In genomic region chr4:54602513-54603205, GRCm38 (mm10) we compare ENCODE assay signal across 15 mouse cellular contexts.
DNase-seq lines count a peak whose midpoint lies in the region; ATAC-seq and TF ChIP-seq lines count a peak whose summit lies in the region.
"Had no signal": no experiment of that assay in that cellular context is flagged by ENCODE, and none has a peak within 500 bp of the region (broad histone marks: within the 10 kb centered on the region; RNA-seq: fewer than 3 reads in every experiment).

No protein-coding gene starts in this region.

- H3K9ac ChIP-seq in liver, adult 2 months (ENCODE audit: low read depth, low read length) = no peak overlapping the region
- H3K9ac ChIP-seq in liver, postnatal 0 days (replicated peaks) = no peak overlapping the region
- no peak overlapping the region for H3K9ac ChIP-seq in limb, embryonic 15.5 days
- H3K9ac ChIP-seq: heart, embryonic 15.5 days; liver, embryonic 15.5 days had no signal

- H3K4me2 ChIP-seq in liver, postnatal 0 days (ENCODE audit: low read depth, low read length) = no peak overlapping the region
- no peak overlapping the region for H3K4me2 ChIP-seq in limb, embryonic 15.5 days
- H3K4me2 ChIP-seq: heart, embryonic 15.5 days; liver, embryonic 15.5 days had no signal

- no peak for TF ChIP-seq EP300 in liver, postnatal 0 days (IDR thresholded peaks at IDR 0.05; ENCODE audit: low read depth)

- TF ChIP-seq POLR2A in liver, adult 2 months (IDR thresholded peaks at IDR 0.05; ENCODE audit: extremely low read depth, insufficient read depth, low read length) = no peak

- H3K4me3 ChIP-seq in liver, adult 2 months (ENCODE audit: insufficient read depth, low read depth, low read length) = no peak overlapping the region
- no peak overlapping the region for H3K4me3 ChIP-seq in liver, postnatal 0 days (ENCODE audit: low read depth, low read length)
- no peak overlapping the region for H3K4me3 ChIP-seq in embryonic facial prominence, embryonic 10.5 days
- no peak overlapping the region for H3K4me3 ChIP-seq in limb, embryonic 15.5 days
- H3K4me3 ChIP-seq: heart, embryonic 15.5 days; liver, embryonic 15.5 days; myocyte had no signal

- no peaks in the 10 kb centered on the region for H3K27me3 ChIP-seq in liver, adult 2 months (ENCODE audit: control insufficient read depth, insufficient read depth, low read length)
- no peaks in the 10 kb centered on the region for H3K27me3 ChIP-seq in liver, postnatal 0 days (ENCODE audit: insufficient read depth, low read length)
- no peaks in the 10 kb centered on the region for H3K27me3 ChIP-seq in embryonic facial prominence, embryonic 10.5 days (replicated peaks; ENCODE audit: low read depth, poor library complexity, severe bottlenecking)
- H3K27me3 ChIP-seq in limb, embryonic 15.5 days = no peaks in the 10 kb centered on the region
- H3K27me3 ChIP-seq: heart, embryonic 15.5 days; liver, embryonic 15.5 days had no signal

- peaks cover 5% of the 10 kb centered on the region; the same call in 1 of the 2 replicates for H3K4me1 ChIP-seq in liver, adult 2 months (ENCODE audit: control insufficient read depth, insufficient read depth, low read length)
- H3K4me1 ChIP-seq in liver, postnatal 0 days (ENCODE audit: insufficient read depth) = no peaks in the 10 kb centered on the region
- peaks cover 11% of the 10 kb centered on the region for H3K4me1 ChIP-seq in embryonic facial prominence, embryonic 10.5 days
- H3K4me1 ChIP-seq in limb, embryonic 15.5 days = peaks cover 11% of the 10 kb centered on the region
- H3K4me1 ChIP-seq: heart, embryonic 15.5 days; liver, embryonic 15.5 days had no signal

- ATAC-seq in liver, postnatal 0 days = no peak
- ATAC-seq in limb, embryonic 15.5 days (ENCODE audit: insufficient number of reproducible peaks, low FRiP score, low TSS enrichment, low read depth) = no peak
- ATAC-seq: CD4-positive, CD25-positive, alpha-beta regulatory T cell, adult 4 months had no signal

- peak; percentile 87 for DNase-seq in liver, adult 2 months (ENCODE audit: extremely low read depth, low read depth, low spot score)
- DNase-seq in liver, postnatal 0 days = no peak
- peak; percentile 74 for DNase-seq in adipocyte (ENCODE audit: low spot score)
- DNase-seq in embryonic facial prominence, embryonic 10.5 days (ENCODE audit: low spot score) = no peak
- no peak for DNase-seq in Muller cell, postnatal 12 days (ENCODE audit: inconsistent ontology term)
- no peak for DNase-seq in cerebellum, postnatal 4 days (ENCODE audit: low spot score in 2 of 2)
- DNase-seq: embryo, embryonic 11 days; right cerebral cortex, postnatal 25 days; thymus, postnatal 4 days had no signal

- H3K79me2 ChIP-seq in liver, adult 2 months (ENCODE audit: control insufficient read depth, insufficient read depth, low read length) = no peaks in the 10 kb centered on the region

- no peak overlapping the region for H3K27ac ChIP-seq in liver, adult 2 months (replicated peaks; ENCODE audit: insufficient read depth, low read depth, low read length)
- no peak overlapping the region for H3K27ac ChIP-seq in liver, postnatal 0 days (ENCODE audit: low read depth)
- H3K27ac ChIP-seq in embryonic facial prominence, embryonic 10.5 days (replicated peaks) = peak overlapping the region; percentile 62
- 0 out of 2 replicates have a peak overlapping the region, but pooled peaks have one; percentile 54 for H3K27ac ChIP-seq in limb, embryonic 15.5 days
- H3K27ac ChIP-seq: heart, embryonic 15.5 days; liver, embryonic 15.5 days; macrophage had no signal

- no peaks in the 10 kb centered on the region for H3K9me3 ChIP-seq in liver, postnatal 0 days (ENCODE audit: low read length)
- H3K9me3 ChIP-seq in embryonic facial prominence, embryonic 10.5 days = no peaks in the 10 kb centered on the region
- H3K9me3 ChIP-seq in limb, embryonic 15.5 days = no peaks in the 10 kb centered on the region
- H3K9me3 ChIP-seq: heart, embryonic 15.5 days; liver, embryonic 15.5 days had no signal

- no peaks in the 10 kb centered on the region for H3K36me3 ChIP-seq in liver, adult 2 months (ENCODE audit: control insufficient read depth, insufficient read depth, low read length)
- H3K36me3 ChIP-seq in liver, postnatal 0 days (replicated peaks; ENCODE audit: insufficient read depth, low read length) = no peaks in the 10 kb centered on the region
- H3K36me3 ChIP-seq in embryonic facial prominence, embryonic 10.5 days (replicated peaks) = no peaks in the 10 kb centered on the region
- no peaks in the 10 kb centered on the region for H3K36me3 ChIP-seq in limb, embryonic 15.5 days
- H3K36me3 ChIP-seq: heart, embryonic 15.5 days; liver, embryonic 15.5 days had no signal

- 54% methylated on average over 6 of the region's 6 CpGs for WGBS in liver, adult 2 months
- 75% methylated on average over 6 of the region's 6 CpGs for WGBS in liver, postnatal 0 days (ENCODE audit: insufficient replicate concordance)
- 89% methylated on average over 6 of the region's 6 CpGs for WGBS in embryonic facial prominence, embryonic 10.5 days
- WGBS in limb, embryonic 15.5 days = 39% methylated on average over 6 of the region's 6 CpGs

- no peak for TF ChIP-seq CTCF in liver, adult 2 months (IDR thresholded peaks at IDR 0.05; ENCODE audit: low read depth, low read length)
- no peak for TF ChIP-seq CTCF in liver, postnatal 0 days (IDR thresholded peaks at IDR 0.05; ENCODE audit: low read depth)

Comparison
In these comparisons a context has a peak if more than half of its experiments do, and no peak if none do; other contexts are left out.
1. DNase-seq: peak in liver, adult 2 months (single experiment) and adipocyte (single experiment); none in liver, postnatal 0 days (single experiment), embryonic facial prominence, embryonic 10.5 days (single experiment), Muller cell, postnatal 12 days (single experiment) and cerebellum, postnatal 4 days (0 of 2).
2. H3K27ac ChIP-seq: peak in embryonic facial prominence, embryonic 10.5 days (single experiment) and limb, embryonic 15.5 days (single experiment); none in liver, adult 2 months (single experiment) and liver, postnatal 0 days (single experiment).